Mouse (Mus musculus): ENCODE measurements at regions not wholly inside any gene's neighbourhood (a gene's known extent, or its start where the extent isn't known, plus 50 kb on each side); places are given as distances from the start of the nearest gene placed in this dataset.

GRCm38 (mm10) chr1:168861577-168861976 lies 429.5 kb upstream of the Pbx1 start:
- no peak for DNase-seq (ENCODE audit: low read depth, low spot score)

- no peak for DNase-seq (ENCODE audit: low read depth, low spot score)
Observed at GRCm38 (mm10) chr1:168823184-168823583, 391.1 kb upstream of the Pbx1 start.

DNA sequence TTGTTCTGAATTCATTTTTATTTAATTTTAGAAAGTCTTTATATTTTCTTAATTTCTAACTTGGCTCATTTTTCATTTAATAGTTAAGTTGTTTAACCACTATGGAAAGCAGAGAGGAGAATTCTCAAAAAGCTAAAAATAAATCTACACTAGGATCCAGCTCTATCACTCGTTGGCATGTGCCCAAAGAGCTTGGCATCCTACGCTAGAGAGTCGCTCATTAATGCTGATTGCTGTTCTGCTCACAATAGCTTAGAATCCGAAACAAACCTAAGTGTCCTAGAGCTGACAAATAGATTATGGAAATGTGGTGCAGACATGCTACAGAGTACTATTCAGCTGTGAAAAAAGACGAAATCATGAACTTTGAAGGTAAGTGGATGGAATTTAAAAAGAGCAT lies 386.3 kb upstream of the Pbx1 start:
- no peak for DNase-seq (ENCODE audit: low read depth, low spot score)

GRCm38 (mm10) chr1:168807084-168807483 lies 375.0 kb upstream of the Pbx1 start:
- DNase-seq (ENCODE audit: low read depth, low spot score): no peak

DNA sequence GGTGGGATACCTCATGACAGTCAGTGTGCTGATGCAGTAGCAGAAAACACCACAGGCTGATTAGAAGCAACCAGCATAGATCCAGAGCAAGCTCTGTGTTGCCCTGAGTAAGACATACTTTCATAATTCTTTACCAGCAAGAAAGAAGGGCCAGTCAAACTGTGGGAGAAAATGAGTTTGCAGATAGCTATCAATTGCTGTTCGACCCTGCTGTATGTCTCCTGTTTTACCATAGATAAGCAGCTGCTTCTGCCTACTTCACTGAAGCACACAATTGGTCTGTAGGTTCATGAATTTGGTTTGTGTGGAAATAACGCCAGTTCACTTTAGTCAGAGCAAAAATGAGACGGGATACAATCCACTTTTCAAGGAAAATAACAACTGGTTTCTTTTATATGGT lies 373.4 kb upstream of the Pbx1 start:
- no peak for DNase-seq (ENCODE audit: low read depth, low spot score)

DNA sequence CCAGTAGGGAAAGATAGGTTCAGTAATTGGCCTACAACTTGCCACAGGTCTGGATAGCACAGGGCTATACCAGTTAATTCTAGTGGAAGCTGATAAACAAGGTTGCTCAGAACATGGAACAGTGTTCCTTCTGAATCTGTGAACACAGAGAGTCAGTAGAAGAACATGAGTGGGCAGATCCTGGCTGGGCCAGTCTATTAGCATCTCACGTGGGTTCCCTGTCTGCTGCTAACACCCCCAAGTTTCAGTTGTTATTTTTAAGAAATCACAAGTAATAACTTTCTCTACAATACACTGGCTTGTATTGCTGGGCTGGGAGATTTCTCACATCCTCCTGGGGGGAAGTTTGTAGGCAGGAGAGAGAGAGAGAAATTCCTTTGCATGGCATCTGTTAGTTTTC lies 369.0 kb upstream of the Pbx1 start:
- DNase-seq (ENCODE audit: low read depth, low spot score): no peak

- DNase-seq (ENCODE audit: low read depth, low spot score): no peak
Observed at GRCm38 (mm10) chr1:168786731-168787130, 354.7 kb upstream of the Pbx1 start.

DNA sequence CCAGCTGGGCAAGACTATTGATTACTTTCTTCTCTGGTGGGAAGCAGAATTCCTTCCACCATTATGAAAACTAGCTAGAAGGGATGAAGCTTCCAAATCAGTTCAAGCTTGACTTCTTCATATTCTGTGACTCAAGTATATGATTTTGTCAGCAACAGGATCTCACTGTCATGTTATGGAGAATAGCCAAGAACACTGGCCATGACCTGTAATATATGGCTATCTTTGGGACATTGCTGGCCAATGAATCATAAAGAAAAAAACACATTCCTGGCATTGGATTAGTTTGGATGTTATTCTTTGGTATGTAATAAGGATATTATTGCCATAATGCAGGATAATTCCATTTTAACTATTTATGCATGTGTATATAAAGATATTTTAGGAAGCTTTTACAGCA lies 351.8 kb upstream of the Pbx1 start:
- no peak for DNase-seq (ENCODE audit: low read depth, low spot score)

- no peak for DNase-seq (ENCODE audit: low read depth, low spot score)
Observed at GRCm38 (mm10) chr1:168764368-168764895, 332.4 kb upstream of the Pbx1 start.

GRCm38 (mm10) chr1:168761095-168761494 lies 329.0 kb upstream of the Pbx1 start:
- no peak for DNase-seq (ENCODE audit: low read depth, low spot score)

- no peak for DNase-seq (ENCODE audit: low read depth, low spot score)
Observed at GRCm38 (mm10) chr1:168760239-168760638, 328.2 kb upstream of the Pbx1 start.

DNA sequence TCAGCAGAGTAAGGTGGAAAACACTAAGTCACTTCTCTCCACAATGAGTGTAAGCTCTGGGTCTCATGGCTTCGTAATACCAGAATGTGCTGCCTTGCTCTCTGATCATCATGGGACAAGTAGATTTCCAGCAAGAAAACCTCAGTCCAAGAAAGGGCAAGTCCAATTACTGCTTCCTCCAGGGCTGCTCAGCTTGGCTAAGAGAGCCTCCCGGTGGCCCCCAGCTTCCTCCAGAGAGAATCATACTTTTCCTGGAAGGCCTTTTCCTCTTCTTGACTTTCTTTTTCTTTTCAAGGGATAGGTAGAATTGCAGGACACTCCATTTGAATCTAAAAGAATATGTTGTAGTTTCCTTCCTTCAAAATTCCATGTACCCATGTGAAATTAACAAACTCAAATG lies 326.8 kb upstream of the Pbx1 start:
- DNase-seq (ENCODE audit: low read depth, low spot score): no peak

- no peak for DNase-seq (ENCODE audit: low read depth, low spot score)
Observed at GRCm38 (mm10) chr1:168754196-168754595, 322.1 kb upstream of the Pbx1 start.

- no peak for DNase-seq (ENCODE audit: low read depth, low spot score)
Observed at GRCm38 (mm10) chr1:168743435-168743834, 311.4 kb upstream of the Pbx1 start.

- no peak for DNase-seq (ENCODE audit: low read depth, low spot score)
Observed at GRCm38 (mm10) chr1:168738005-168738404, 305.9 kb upstream of the Pbx1 start.

GRCm38 (mm10) chr1:168737277-168737863 lies 305.3 kb upstream of the Pbx1 start:
- DNase-seq (ENCODE audit: low read depth, low spot score): no peak

DNA sequence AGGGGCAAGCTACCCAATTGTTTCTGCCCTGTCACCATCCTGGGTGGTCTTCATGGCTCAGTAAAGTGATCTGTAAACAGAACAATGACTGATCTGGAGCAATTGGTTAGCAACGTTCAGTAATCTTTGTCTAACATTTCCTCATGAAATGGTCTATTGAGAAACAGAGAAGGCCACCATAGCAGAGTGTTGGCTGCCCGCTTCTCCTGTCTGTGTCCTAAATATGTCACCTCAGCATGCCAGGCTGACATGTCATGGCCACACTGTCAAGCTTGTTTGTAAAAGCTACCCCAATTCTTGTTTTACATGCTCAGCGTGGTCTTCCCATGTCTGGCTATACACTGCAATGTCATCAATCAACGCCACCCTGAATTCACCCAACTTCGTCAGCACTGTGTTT lies 301.0 kb upstream of the Pbx1 start:
- no peak for DNase-seq (ENCODE audit: low read depth, low spot score)

DNA sequence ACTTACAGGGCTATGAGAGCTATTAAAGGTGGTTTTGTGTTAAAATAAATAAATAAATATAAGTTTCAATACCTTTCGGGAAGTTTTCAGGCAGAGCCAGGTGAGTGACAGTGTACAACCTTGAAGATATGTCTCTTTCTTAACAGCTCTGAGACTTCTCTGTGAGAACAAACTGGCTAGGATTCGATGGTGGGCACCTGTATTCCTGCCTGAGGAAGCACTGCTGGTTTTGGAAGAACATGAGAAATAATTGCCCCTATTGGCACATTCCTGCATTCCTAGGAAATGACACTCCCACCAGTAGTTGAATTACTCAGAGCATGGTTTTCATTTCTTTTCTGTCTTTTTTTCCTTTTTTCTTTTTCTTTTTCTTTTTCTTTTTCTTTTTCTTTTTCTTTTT lies 277.8 kb upstream of the Pbx1 start:
- DNase-seq (ENCODE audit: low read depth, low spot score): no peak

DNA sequence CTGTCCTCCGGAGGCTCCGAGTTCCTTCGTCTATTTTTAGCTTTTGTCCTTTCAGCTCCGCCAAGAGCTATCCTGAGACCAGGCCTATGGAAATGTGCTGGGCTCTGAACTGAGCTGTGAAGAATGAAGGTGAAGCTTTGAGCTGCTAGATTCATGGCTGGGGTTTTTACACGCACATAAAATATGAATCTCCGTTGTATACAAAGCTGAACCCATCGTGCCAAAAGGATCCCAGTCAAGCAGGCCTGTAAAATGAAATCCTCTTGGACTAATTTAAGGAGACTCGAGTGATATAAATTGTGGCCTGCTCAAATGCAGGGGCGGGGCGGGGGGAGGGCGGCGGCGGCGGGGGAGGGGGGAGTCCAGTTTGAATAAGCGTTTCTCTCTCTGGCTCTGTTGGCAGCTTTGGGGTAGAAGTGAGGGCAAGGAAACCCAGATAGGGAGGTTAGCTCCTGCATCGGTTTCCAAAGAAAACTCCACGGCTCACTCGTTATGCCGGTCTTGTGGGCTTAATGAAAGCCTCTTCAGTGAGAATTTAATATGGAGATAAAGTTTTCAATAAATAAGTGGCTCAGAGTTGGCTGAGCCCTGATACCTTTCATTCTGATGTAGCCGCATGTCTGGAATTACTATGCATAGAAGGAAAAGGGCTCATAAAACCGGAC lies 277.1 kb upstream of the Pbx1 start:
- DNase-seq (ENCODE audit: low read depth, low spot score): no peak

DNA sequence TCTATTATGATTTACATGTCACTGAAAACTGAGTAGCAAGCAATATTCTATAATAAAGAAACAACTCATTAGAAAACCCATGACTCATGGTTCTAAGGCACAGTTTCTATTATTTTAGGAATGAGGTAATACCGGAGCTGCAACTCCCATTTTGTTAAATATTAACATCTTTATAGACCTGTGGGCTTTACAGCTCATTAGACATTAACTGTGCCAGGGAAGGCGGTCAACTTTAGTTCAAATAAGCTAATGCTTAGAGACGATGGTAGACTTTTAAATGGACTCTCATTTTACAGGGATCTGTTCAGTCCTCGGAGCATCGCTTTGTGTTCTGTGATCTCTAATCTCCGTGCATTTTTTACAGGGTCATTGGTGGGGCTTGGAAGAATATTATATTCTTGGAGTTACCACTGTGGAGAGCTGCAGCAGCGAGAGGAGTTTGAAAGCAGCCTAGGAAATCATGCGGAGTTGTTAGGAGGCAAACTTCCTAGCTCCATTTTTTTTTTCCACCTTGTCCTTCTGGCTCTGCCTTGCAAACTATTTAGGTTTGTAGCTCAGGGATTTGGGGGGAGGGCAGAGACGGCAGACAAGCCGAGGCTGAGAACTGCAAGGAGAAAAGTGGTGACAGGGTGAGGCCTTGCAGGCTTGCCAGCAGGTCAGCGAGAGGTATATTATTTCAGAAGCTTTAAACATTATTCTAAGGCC lies 276.2 kb upstream of the Pbx1 start:
- DNase-seq (ENCODE audit: low read depth, low spot score): no peak

GRCm38 (mm10) chr1:168697386-168697785 lies 265.3 kb upstream of the Pbx1 start:
- DNase-seq (ENCODE audit: low read depth, low spot score): no peak

GRCm38 (mm10) chr1:168686821-168687220 lies 254.8 kb upstream of the Pbx1 start:
- no peak for DNase-seq (ENCODE audit: low read depth, low spot score)

DNA sequence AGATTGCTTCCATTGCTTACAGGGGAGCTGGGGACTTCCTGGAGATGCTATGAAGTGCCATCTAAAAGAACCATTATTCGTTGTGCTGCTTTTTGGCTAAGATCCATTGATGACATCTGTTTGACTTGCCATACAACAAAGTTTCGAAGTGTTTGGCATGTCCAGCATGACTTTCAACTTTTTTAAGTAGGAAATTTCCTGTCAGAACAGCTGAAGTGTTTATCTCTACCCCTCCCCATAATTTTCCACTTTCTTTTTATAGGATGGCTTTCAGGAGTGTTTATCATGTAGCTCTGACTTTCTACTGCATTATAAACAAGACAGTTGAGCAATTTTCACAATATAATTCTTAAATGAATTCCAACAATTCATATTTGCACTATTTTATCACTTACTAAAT lies 253.1 kb upstream of the Pbx1 start:
- DNase-seq (ENCODE audit: low read depth, low spot score): no peak
